Comparison of ENCODE assay signal across 21 mouse cellular contexts in genomic region chr12:103457140-103457539, GRCm38 (mm10). TPM values are rescaled to one million over a fixed set of nuclear protein-coding genes. Genes with fewer than 3 reads are reported as not detected.
"Had no signal": no experiment of that assay in that cellular context is flagged by ENCODE, and none has a peak within 500 bp of the region (broad histone marks: within the 10 kb centered on the region; RNA-seq: fewer than 3 reads in every experiment).

TSS of gene Ifi27l2b (minus strand) at chr12:103457223.

- H3K9ac ChIP-seq: limb, embryonic 13.5 days; liver, embryonic 15.5 days; lung, embryonic 14.5 days; neural tube, embryonic 13.5 days had no signal

- ATAC-seq: inflammation-experienced regulatory T-cells, adult 6 months had no signal

- H3K27ac ChIP-seq: kidney, postnatal 0 days; layer of hippocampus, adult 2 months; limb, embryonic 13.5 days; liver, embryonic 15.5 days; midbrain, embryonic 10.5 days; neural tube, embryonic 13.5 days had no signal

- DNase-seq: kidney, adult 8-10 months; kidney, postnatal 36 days; left cerebral cortex, postnatal 4 days; lung, embryonic 14.5 days; lung, postnatal 10 days; lung, postnatal 4 days; midbrain, embryonic 14.5 days; retina, postnatal 1 day; thymus, postnatal 4 days had no signal

- H3K36me3 ChIP-seq: limb, embryonic 13.5 days; liver, embryonic 15.5 days; midbrain, embryonic 10.5 days; neural tube, embryonic 13.5 days had no signal

- H3K4me2 ChIP-seq: limb, embryonic 13.5 days; liver, embryonic 11.5 days; liver, embryonic 15.5 days; lung, embryonic 14.5 days; neural tube, embryonic 13.5 days had no signal

- H3K9me3 ChIP-seq: limb, embryonic 13.5 days; liver, embryonic 15.5 days; midbrain, embryonic 10.5 days; neural tube, embryonic 13.5 days had no signal

- H3K27me3 ChIP-seq: limb, embryonic 13.5 days; liver, embryonic 15.5 days; neural tube, embryonic 13.5 days had no signal

- H3K4me3 ChIP-seq: layer of hippocampus, adult 2 months; limb, embryonic 13.5 days; liver, embryonic 15.5 days; midbrain, embryonic 10.5 days; neural tube, embryonic 13.5 days had no signal

- H3K4me1 ChIP-seq: limb, embryonic 13.5 days; liver, embryonic 15.5 days; midbrain, embryonic 10.5 days; neural tube, embryonic 13.5 days had no signal

RNA-seq across cellular contexts. Expression of gene Ifi27l2b, which starts in this region (rescaled TPM):
- total RNA-seq: layer of hippocampus, adult 2 months; layer of hippocampus, postnatal 10 days; left cerebral cortex, adult 18-20 months; left cerebral cortex, postnatal 10 days; left cerebral cortex, postnatal 4 days; megakaryocyte, adult 5-6 weeks had no signal
- polyA plus RNA-seq: inflammation-experienced regulatory T-cells, adult 6 months; kidney, postnatal 0 days; limb, embryonic 13.5 days; liver, embryonic 11.5 days; liver, embryonic 15.5 days; lung, embryonic 14.5 days; midbrain, embryonic 10.5 days; midbrain, embryonic 14.5 days; neural tube, embryonic 13.5 days had no signal
